Mouse (Mus musculus) lung, embryonic 14.5 days (tissue): ENCODE data around the gene Egfl6. TPM values are rescaled to one million over a fixed set of nuclear protein-coding genes. Genes with fewer than 3 reads are reported as not detected.
A peak's percentile ranks its signal among the peaks of the same experiment; 100 is the strongest.

Source experiments
- ATAC-seq: fragments of 200-750 bp; cut with Nextera tagmentation; 2 replicates; pipeline ENCODE4 v1.8.0; 2017; ENCODE audit warnings: mild to moderate bottlenecking, moderate TSS enrichment, moderate library complexity; ENCODE audit not compliant: insufficient read depth
- DNase-seq: peaks from one replicate; pipeline ENCODE4 v3.0.0-alpha.2; 2015
- H3K27ac ChIP-seq: fragments of 300-500 bp; sonication (generic); 2 replicates; pipeline ENCODE4 v1.5.1; 2014; ENCODE audit warnings: low read depth, mild to moderate bottlenecking, moderate library complexity
- H3K27me3 ChIP-seq: fragments of 300-500 bp; sonication (generic); 2 replicates; pipeline ENCODE4 v1.6.1; 2014; ENCODE audit warnings: low read length, control low read depth; ENCODE audit not compliant: insufficient read depth
- H3K36me3 ChIP-seq: fragments of 300-500 bp; sonication (generic); 2 replicates; pipeline ENCODE4 v1.6.1; 2014; ENCODE audit warnings: control low read depth; ENCODE audit not compliant: insufficient read depth
- H3K4me1 ChIP-seq: fragments of 300-500 bp; sonication (generic); 2 replicates; pipeline ENCODE4 v1.6.1; 2014; ENCODE audit warnings: antibody characterized with exemption, control low read depth; ENCODE audit not compliant: insufficient read depth
- H3K4me2 ChIP-seq: fragments of 300-500 bp; sonication (generic); 2 replicates; pipeline ENCODE4 v1.6.1; 2014; ENCODE audit warnings: mild to moderate bottlenecking
- H3K4me3 ChIP-seq: fragments of 300-500 bp; sonication (generic); 2 replicates; pipeline ENCODE4 v1.5.1; 2014; ENCODE audit warnings: low read depth, low read length
- H3K9ac ChIP-seq: fragments of 300-500 bp; sonication (generic); 2 replicates; pipeline ENCODE4 v1.6.1; 2014
- H3K9me3 ChIP-seq: fragments of 300-500 bp; sonication (generic); 2 replicates; pipeline ENCODE4 v1.6.1; 2016; ENCODE audit warnings: low read depth, low read length, control low read depth
- CTCF ChIP-seq: IDR thresholded peaks from 2 replicates; pipeline ENCODE4 v1.5.1; 2016; ENCODE audit warnings: antibody characterized with exemption, low read depth
- WGBS: fragments of 180-500 bp; shearing (Covaris S2); extraction: QIAGEN DNeasy Blood & Tissue Kit; methylation state at CpG from one replicate; pipeline ENCODE4 v1.1.7; 2014; 5-methylcytosine and 5-hydroxymethylcytosine counted together
- polyA plus RNA-seq: library from polyadenylated mRNA; unstranded; fragments of >200 nt; fragmentation: Nextera tagmentation; extraction: Ambion mirVana; gene quantifications from 2 replicates; pipeline ENCODE4 v1.2.1, GENCODE M21; 2014

Egfl6 gene
- polyA plus RNA-seq, 1 experiment from 2014 or later, result 36.1 TPM

DNA sequence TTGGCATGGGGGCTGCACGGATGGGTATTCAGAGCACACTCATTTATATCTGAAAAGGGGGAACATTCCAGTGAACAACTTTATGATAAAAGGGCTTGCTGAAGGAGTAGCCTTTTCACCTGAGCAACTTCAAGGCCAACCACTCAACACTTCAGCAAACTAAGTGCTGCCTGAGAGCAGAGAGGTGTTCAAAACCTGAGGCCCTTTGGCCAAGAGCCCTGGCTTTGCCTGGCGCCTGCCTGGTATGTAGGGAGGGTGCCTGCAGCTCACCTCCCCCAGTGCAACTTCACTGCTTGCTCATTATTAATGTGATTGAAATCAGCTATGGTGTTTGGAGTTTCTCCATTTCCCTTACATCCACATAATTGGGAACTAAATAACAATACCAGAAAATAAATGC is 39.0 kb downstream of the Egfl6 start:
- no peak; the same call in 1 of the 2 replicates for ATAC-seq
- TF ChIP-seq CTCF, result no peak

DNA sequence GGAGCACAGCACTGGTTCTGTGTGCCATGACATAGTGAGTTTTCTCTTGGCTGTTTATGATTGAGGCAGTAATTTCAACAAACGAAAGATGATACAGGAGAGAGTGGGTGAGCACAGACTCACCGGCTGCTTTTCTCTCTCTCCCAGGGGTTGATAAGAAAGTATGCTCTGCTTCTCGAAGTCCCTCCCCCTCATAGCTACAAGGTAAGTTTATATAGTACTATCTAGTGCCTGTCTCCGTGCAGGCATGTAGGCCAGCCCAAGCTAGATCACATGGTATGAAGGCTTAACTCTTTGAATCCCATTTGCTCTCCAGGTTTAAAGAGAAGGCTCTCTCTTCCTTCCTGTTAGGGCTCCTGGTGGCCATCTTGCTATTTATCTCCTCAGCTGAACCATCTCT is 50.4 kb downstream of the Egfl6 start:
- Histone ChIP-seq H3K4me3 (no peak overlapping the region), H3K27me3 (no peaks in the 10 kb centered on the region), H3K27ac (no peak overlapping the region), H3K36me3 (no peaks in the 10 kb centered on the region), H3K4me2 (no peak overlapping the region), H3K4me1 (no peaks in the 10 kb centered on the region), H3K9me3 (no peaks in the 10 kb centered on the region), H3K9ac (no peak overlapping the region)
- 25% methylated on average over 4 of the region's 4 CpGs for WGBS
- DNase-seq, result no peak
- TF ChIP-seq CTCF, result no peak
- ATAC-seq, result no peak

More for the DNA sequence above, 39.0 kb downstream of the Egfl6 start:
- peak; percentile 10 for DNase-seq
- Histone ChIP-seq H3K9me3 (no peaks in the 10 kb centered on the region), H3K27ac (no peak overlapping the region), H3K4me2 (no peak overlapping the region), H3K4me1 (no peaks in the 10 kb centered on the region), H3K4me3 (no peak overlapping the region), H3K27me3 (no peaks in the 10 kb centered on the region; the same call in 1 of the 2 replicates), H3K9ac (no peak overlapping the region), H3K36me3 (no peaks in the 10 kb centered on the region)
- 58% methylated on average over 2 of the region's 2 CpGs for WGBS

DNA sequence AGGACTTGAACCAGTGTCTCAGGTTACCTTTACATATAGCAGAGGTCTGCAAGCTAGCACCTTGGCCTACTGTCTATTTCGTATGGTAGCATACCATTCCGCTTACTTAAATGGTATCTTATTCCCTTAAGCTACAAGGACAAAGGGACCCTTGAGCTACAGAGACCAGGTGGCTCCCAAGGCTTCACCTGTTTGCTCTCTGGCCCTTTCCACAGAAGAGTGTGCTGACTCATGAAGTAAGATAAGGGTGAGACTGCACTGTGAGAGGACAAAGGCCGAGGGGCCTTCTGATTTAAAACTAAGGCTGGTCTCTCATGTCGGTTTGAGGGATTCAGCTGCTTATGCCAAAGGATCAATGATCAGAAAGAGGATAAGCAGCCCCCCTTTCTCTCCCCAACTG is 52.1 kb downstream of the Egfl6 start:
- Histone ChIP-seq H3K4me3 (no peak overlapping the region), H3K4me1 (no peaks in the 10 kb centered on the region), H3K27me3 (no peaks in the 10 kb centered on the region), H3K4me2 (no peak overlapping the region), H3K9me3 (no peaks in the 10 kb centered on the region), H3K27ac (no peak overlapping the region), H3K36me3 (no peaks in the 10 kb centered on the region), H3K9ac (no peak overlapping the region)
- no peak for TF ChIP-seq CTCF
- 62% methylated on average over 4 of the region's 4 CpGs for WGBS
- DNase-seq, result no peak
- no peak; the same call in 1 of the 2 replicates for ATAC-seq

DNA sequence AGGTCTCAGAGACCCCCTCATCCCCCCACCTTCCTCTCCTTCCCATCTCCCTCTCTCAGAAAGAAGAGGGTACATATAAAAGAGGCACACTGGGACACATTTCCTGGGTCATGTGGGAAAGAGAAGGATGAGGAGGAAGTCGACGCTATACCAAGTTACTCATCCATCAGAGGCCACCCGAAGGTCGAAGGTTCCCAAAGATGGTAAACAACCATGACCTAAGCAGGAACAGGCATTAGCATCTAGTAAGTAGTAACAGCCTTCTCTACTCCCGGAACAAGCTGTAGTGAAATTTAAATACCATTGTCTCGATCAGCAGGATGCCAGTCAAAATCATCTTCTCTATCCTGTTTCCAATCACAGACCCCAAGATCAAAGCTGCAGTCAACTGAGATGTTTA is 53.8 kb downstream of the Egfl6 start:
- no peaks in the 10 kb centered on the region for H3K9me3 ChIP-seq
- no peak for TF ChIP-seq CTCF
- no peaks in the 10 kb centered on the region for H3K4me1 ChIP-seq
- H3K36me3 ChIP-seq, result no peaks in the 10 kb centered on the region
- no peak overlapping the region for H3K27ac ChIP-seq
- H3K27me3 ChIP-seq, result no peaks in the 10 kb centered on the region
- H3K4me2 ChIP-seq, result no peak overlapping the region
- DNase-seq, result no peak
- 41% methylated on average over 6 of the region's 6 CpGs for WGBS
- no peak for ATAC-seq
- H3K4me3 ChIP-seq, result no peak overlapping the region
- no peak overlapping the region for H3K9ac ChIP-seq

DNA sequence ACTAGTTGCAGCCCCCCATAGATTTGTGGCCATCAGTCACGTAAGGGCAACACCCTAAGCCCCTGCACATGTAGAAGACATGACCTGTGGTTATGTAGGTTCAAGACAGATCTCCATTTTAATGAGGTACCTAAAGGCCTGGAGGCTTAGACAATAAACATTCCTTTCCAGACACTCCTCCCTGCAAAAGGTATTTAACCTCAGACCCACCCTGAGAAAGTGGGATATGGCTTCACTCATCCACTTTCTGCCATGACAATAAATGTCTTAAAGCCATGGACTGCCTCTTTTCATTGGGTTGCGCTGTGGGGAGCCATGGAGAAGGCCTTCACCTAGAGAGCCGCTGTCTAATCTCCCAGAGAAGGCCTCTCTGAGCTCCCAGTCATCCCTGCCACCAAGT is 57.4 kb downstream of the Egfl6 start:
- Histone ChIP-seq H3K4me1 (no peaks in the 10 kb centered on the region), H3K4me3 (no peak overlapping the region), H3K4me2 (no peak overlapping the region), H3K9me3 (no peaks in the 10 kb centered on the region), H3K9ac (no peak overlapping the region), H3K27ac (no peak overlapping the region), H3K36me3 (no peaks in the 10 kb centered on the region), H3K27me3 (no peaks in the 10 kb centered on the region)
- ATAC-seq (no peak), DNase-seq (no peak)
- WGBS, result 90% methylated on average over 3 of the region's 3 CpGs
- TF ChIP-seq CTCF, result no peak

DNA sequence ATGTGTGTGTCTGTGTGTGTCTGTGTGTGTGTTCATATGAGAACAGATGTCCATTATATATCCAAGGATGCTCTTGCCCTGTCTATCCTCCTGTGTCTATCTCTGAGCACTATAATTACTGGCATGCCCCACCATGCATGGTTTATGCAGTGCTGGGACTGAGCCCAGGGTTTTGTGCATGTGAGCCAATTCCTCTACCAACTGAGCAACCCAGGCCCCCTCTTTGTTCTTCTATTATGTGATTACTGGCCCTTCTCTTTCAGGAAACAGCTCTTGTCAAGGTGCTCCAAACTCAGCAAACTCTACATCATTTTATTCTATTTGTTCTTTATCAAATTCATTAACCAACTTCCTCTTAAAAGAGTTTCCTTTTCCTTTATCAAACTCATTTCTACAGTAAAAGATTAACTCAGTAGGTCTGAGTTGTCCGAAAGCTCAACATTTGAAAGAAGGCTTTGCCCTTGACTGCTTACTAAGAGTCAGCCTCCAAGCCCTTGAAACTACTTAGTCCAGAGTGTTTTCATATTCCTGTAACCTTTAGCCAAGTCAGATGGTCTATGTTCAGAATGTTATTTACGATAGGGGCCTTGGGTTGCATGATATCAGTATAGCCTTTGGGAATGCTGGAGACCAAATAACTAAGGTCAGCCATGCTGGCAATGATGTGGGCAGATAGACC is 59.7 kb downstream of the Egfl6 start:
- no peak overlapping the region for H3K9ac ChIP-seq
- H3K36me3 ChIP-seq, result no peaks in the 10 kb centered on the region
- DNase-seq, result no peak
- no peak overlapping the region for H3K4me3 ChIP-seq
- no peak overlapping the region for H3K4me2 ChIP-seq
- no peak overlapping the region for H3K27ac ChIP-seq
- H3K27me3 ChIP-seq, result no peaks in the 10 kb centered on the region
- H3K9me3 ChIP-seq, result no peaks in the 10 kb centered on the region
- TF ChIP-seq CTCF, result no peak
- H3K4me1 ChIP-seq, result no peaks in the 10 kb centered on the region
- ATAC-seq, result peak; percentile 44; the same call in 1 of the 2 replicates
- 64% methylated on average over 2 of the region's 2 CpGs for WGBS

DNA sequence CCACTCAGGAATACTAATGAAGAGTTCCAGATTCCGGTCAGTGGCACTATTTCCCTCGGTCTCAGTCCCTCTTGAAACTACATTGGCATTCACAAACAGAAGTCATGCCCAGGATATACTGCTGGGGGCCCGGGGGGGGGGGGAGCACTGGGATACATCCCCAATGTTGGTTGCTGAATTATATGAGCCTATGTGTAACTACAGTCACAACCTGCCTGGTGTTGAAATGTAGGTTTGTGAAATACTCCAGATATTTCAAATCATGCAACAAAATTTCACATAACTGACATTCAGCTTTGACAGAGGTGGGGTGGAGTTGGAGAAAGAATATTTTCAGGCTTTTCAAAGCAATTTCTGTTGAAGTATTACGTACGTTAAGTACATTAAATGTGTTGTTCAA is 64.7 kb downstream of the Egfl6 start:
- DNase-seq, result no peak
- Histone ChIP-seq H3K4me3 (no peak overlapping the region), H3K4me2 (no peak overlapping the region), H3K9ac (no peak overlapping the region), H3K36me3 (no peaks in the 10 kb centered on the region), H3K4me1 (no peaks in the 10 kb centered on the region), H3K27ac (no peak overlapping the region), H3K9me3 (no peaks in the 10 kb centered on the region), H3K27me3 (no peaks in the 10 kb centered on the region)
- WGBS, result 77% methylated on average over 5 of the region's 5 CpGs
- ATAC-seq, result no peak
- no peak for TF ChIP-seq CTCF
